In genomic region chr11:74521981-74522486, GRCm38 (mm10) we compare ENCODE assay signal across 8 mouse cellular contexts.
DNase-seq lines count a peak whose midpoint lies in the region; ATAC-seq and TF ChIP-seq lines count a peak whose summit lies in the region.

No protein-coding gene starts in this region.

- no peak for DNase-seq in liver, adult 2 months (ENCODE audit: extremely low read depth, low read depth, low spot score)
- DNase-seq in liver, result no peak
- DNase-seq in T-cell, adult 2 months (ENCODE audit: low spot score), result peak; percentile 19
- no peak for DNase-seq in embryonic facial prominence, embryonic 14.5 days (ENCODE audit: low spot score)
- DNase-seq in heart, postnatal 14 days, result peak; percentile 42 to 43
- peak; percentile 23 for DNase-seq in right cerebral cortex, postnatal 14 days
- DNase-seq in left cerebral cortex, adult 11 months (ENCODE audit: low spot score), result no peak

- intact Hi-C loops in heart, postnatal 14 days (cut with DNase I), result loop anchor here (5.0 kb wide), 1 partner anchor 40 kb away; no protein-coding TSS in a partner anchor

- TF ChIP-seq POLR2A in liver, adult 2 months (IDR thresholded peaks at IDR 0.05; ENCODE audit: extremely low read depth, insufficient read depth, low read length), result no peak

- H3K4me2 ChIP-seq in embryonic facial prominence, embryonic 14.5 days (ENCODE audit: low read depth, low read length), result peak overlapping the region; percentile 86
- H3K4me2 ChIP-seq in liver, embryonic 12.5 days, result peak overlapping the region; percentile 82

- no peaks in the 10 kb centered on the region for H3K9me3 ChIP-seq in embryonic facial prominence, embryonic 14.5 days (ENCODE audit: control insufficient read depth, low read length)
- H3K9me3 ChIP-seq in liver, embryonic 12.5 days (replicated peaks), result no peaks in the 10 kb centered on the region

- H3K27me3 ChIP-seq in liver, adult 2 months (ENCODE audit: control insufficient read depth, insufficient read depth, low read length), result peaks cover 4% of the 10 kb centered on the region; the same call in 1 of the 2 replicates
- H3K27me3 ChIP-seq in embryonic facial prominence, embryonic 14.5 days (replicated peaks; ENCODE audit: control insufficient read depth, insufficient read depth, low read length), result peaks cover 37% of the 10 kb centered on the region
- H3K27me3 ChIP-seq in liver, embryonic 12.5 days (replicated peaks), result peaks cover 68% of the 10 kb centered on the region

- peak overlapping the region; percentile 53; the same call in 1 of the 2 replicates for H3K4me3 ChIP-seq in liver, adult 2 months (ENCODE audit: insufficient read depth, low read depth, low read length)
- peak overlapping the region; percentile 65 for H3K4me3 ChIP-seq in embryonic facial prominence, embryonic 14.5 days (ENCODE audit: low read depth, low read length)
- peak overlapping the region; percentile 60 for H3K4me3 ChIP-seq in liver, embryonic 12.5 days

- H3K4me1 ChIP-seq in liver, adult 2 months (ENCODE audit: control insufficient read depth, insufficient read depth, low read length), result no peaks in the 10 kb centered on the region
- peaks cover 11% of the 10 kb centered on the region for H3K4me1 ChIP-seq in embryonic facial prominence, embryonic 14.5 days (ENCODE audit: control insufficient read depth, insufficient read depth, low read length)
- peaks cover 27% of the 10 kb centered on the region for H3K4me1 ChIP-seq in liver, embryonic 12.5 days

- H3K27ac ChIP-seq in liver, adult 2 months (replicated peaks; ENCODE audit: insufficient read depth, low read depth, low read length), result no peak overlapping the region
- no peak overlapping the region for H3K27ac ChIP-seq in embryonic facial prominence, embryonic 14.5 days (replicated peaks; ENCODE audit: low read depth, low read length)
- no peak overlapping the region for H3K27ac ChIP-seq in liver, embryonic 12.5 days

- 1% methylated on average over 29 of the region's 29 CpGs for WGBS in liver, adult 2 months
- under 1% methylated on average over 29 of the region's 29 CpGs for WGBS in embryonic facial prominence, embryonic 14.5 days
- WGBS in liver, embryonic 12.5 days (ENCODE audit: insufficient replicate concordance), result 1% methylated on average over 29 of the region's 29 CpGs

- ATAC-seq in embryonic facial prominence, embryonic 14.5 days (ENCODE audit: low read depth), result no peak
- no peak for ATAC-seq in liver, embryonic 12.5 days

- no peaks in the 10 kb centered on the region for H3K79me2 ChIP-seq in liver, adult 2 months (ENCODE audit: control insufficient read depth, insufficient read depth, low read length)

- H3K9ac ChIP-seq in liver, adult 2 months (ENCODE audit: low read depth, low read length), result no peak overlapping the region
- peak overlapping the region; percentile 71 for H3K9ac ChIP-seq in embryonic facial prominence, embryonic 14.5 days (ENCODE audit: low read depth, low read length)
- peak overlapping the region; percentile 19; the same call in 1 of the 2 replicates for H3K9ac ChIP-seq in liver, embryonic 12.5 days

- no peaks in the 10 kb centered on the region for H3K36me3 ChIP-seq in liver, adult 2 months (ENCODE audit: control insufficient read depth, insufficient read depth, low read length)
- no peaks in the 10 kb centered on the region for H3K36me3 ChIP-seq in embryonic facial prominence, embryonic 14.5 days (ENCODE audit: control insufficient read depth, insufficient read depth, low read length)
- no peaks in the 10 kb centered on the region for H3K36me3 ChIP-seq in liver, embryonic 12.5 days

- no peak for TF ChIP-seq CTCF in liver, adult 2 months (IDR thresholded peaks at IDR 0.05; ENCODE audit: low read depth, low read length)

Comparison
In these comparisons a context has a peak if more than half of its experiments do, and no peak if none do; other contexts are left out.
1. DNase-seq: peak in T-cell, adult 2 months (single experiment), heart, postnatal 14 days (2 of 2) and right cerebral cortex, postnatal 14 days (single experiment); none in liver, adult 2 months (single experiment), liver (single experiment), embryonic facial prominence, embryonic 14.5 days (single experiment) and left cerebral cortex, adult 11 months (single experiment).
2. Peak in every context shown above with its lines, with median percentiles within 50 percentile points of each other: H3K4me3 ChIP-seq.